Mouse (Mus musculus): ENCODE measurements around the gene Sfxn5.

- TF ChIP-seq CTCF (IDR thresholded peaks at IDR 0.05; ENCODE audit: low read depth) (no peak), EP300 (IDR thresholded peaks at IDR 0.05; ENCODE audit: low read depth) (no peak)
These were observed 40.0 kb upstream of the Sfxn5 start for GRCm38 (mm10) chr6:85373066-85373860.

Measured in heart, postnatal 0 days (tissue).